Mouse (Mus musculus): ENCODE measurements around the gene Mettl4. TPM values are rescaled to one million over a fixed set of nuclear protein-coding genes. Genes with fewer than 3 reads are reported as not detected.
"Not testable (repeated sequence)": the region's sequence is repeated elsewhere in the genome, so short reads cannot be mapped to it uniquely, and the experiment has no call there.

Mettl4 gene
- 17.4 and 18.6 TPM in 2 replicates for polyA plus RNA-seq (2015; fragmentation: Nextera tagmentation; extraction: Ambion mirVana)

DNA sequence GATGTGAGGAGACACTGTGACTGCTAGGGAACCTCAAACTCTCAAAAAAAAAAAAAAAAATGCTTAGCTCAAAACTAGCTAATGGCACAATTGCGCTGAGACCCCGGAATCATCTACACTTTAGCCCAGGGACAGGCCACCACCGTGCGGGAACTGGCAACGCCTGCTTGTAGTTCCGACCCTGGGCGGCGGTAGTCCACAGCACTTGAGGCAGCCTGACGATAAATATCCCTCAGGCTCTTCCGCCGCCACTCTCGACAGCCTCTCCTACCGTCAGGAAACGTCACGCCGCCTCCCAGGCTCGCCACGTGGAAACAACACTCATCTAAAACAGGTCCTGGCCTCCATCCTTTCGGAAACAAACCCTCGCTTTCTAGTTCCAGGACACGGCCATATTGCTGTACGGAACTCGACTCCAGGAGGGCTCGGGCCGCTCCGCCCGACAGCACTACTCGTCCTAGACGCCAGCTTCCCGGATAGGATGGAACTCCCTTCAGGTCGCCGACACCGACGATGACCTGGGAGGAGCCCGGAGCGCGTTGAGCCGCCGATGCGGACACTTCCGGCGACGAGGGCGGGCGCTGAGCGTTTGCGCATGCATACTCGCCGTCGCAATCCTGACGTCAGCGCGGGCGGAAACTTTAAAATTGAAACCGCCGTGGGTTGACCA, at the start of gene Mettl4:
TSS of gene Mettl4 (minus strand) at position 554 of the 670 bp plus-strand sequence.
- ATAC-seq (ENCODE audit: insufficient read depth, low FRiP score, low read depth), result peak; percentile 99
- peak within 1 kb of the TSS; percentile 63 for H3K4me3 ChIP-seq (replicated peaks)
- H3K27me3 ChIP-seq (replicated peaks), result no peaks in the 10 kb centered on the region
- H3K4me2 ChIP-seq, result peak within 1 kb of the TSS; percentile 59
- H3K36me3 ChIP-seq, result no peaks in the 10 kb centered on the region
- no peaks in the 10 kb centered on the region for H3K9me3 ChIP-seq
- H3K9ac ChIP-seq, result peak within 1 kb of the TSS; percentile 82
- H3K27ac ChIP-seq, result peak within 1 kb of the TSS; percentile 96
- WGBS, result under 1% methylated on average over 56 of the region's 56 CpGs
- H3K4me1 ChIP-seq, result 0 out of 2 replicates have a peak, but pooled peaks cover 3% of the 10 kb centered on the region

DNA sequence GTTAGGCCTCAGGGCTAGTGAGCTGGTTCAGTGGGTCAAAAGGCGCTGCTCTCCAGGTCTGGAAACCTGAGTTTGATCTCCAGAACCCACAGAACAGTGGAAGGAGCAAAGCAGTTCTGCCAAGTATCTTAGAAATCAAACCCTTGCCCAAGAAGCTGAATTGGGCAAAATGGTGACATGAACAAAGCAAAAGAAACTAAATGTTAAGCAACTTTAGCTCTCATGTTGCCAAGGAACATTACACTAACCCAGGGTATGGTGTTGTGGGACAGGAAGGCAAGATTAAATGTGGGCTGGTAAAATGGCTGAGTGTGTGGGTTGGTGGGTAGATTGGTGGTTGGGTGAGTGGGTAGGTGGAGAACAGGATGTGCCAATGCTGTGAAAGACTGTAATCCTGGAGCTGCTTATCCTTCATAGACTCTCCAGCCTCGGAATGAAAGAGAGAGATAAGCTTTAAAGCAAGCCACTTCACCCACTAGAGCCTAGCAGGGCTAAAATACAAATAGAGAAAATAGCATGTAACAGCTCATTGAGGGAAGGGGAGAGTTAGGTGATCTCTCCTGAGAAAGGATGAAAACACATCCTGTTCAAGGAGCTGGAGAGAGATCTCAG, 29.2 kb upstream of the Mettl4 start:
- no peaks in the 10 kb centered on the region for H3K27me3 ChIP-seq (replicated peaks)
- no peaks in the 10 kb centered on the region for H3K9me3 ChIP-seq
- H3K9ac ChIP-seq, result no peak overlapping the region
- H3K4me3 ChIP-seq (replicated peaks), result no peak overlapping the region
- H3K36me3 ChIP-seq, result no peaks in the 10 kb centered on the region
- WGBS, result 75% methylated on average over 2 of the region's 2 CpGs
- H3K4me2 ChIP-seq, result no peak overlapping the region
- no peak for ATAC-seq (ENCODE audit: insufficient read depth, low FRiP score, low read depth)
- no peaks in the 10 kb centered on the region for H3K4me1 ChIP-seq
- H3K27ac ChIP-seq, result no peak overlapping the region

DNA sequence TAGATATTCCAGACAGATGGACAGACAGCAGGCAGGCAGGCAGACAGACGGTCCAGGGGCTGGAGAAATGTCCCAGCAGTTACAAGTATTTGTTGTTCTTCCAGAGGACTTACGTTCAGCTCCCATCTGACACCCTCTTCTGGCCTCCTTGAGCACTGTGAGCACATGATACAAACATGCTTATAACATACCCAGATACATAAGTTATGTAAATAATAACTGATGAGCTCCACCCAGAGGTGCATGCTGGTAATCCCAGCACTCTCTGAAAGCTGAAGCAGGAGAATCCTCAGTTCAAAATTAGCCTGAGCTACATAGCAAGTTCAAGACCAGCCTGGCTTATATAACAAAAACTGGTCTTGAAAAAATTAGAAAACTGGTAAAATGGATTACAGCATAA, 18.7 kb upstream of the Mettl4 start:
- 84% methylated on average over 2 of the region's 2 CpGs for WGBS
- Histone ChIP-seq H3K9ac (no peak overlapping the region), H3K4me2 (no peak overlapping the region), H3K36me3 (no peaks in the 10 kb centered on the region; the same call in 1 of the 2 replicates), H3K4me3 (replicated peaks) (no peak overlapping the region), H3K4me1 (no peaks in the 10 kb centered on the region), H3K9me3 (no peaks in the 10 kb centered on the region), H3K27ac (no peak overlapping the region), H3K27me3 (replicated peaks) (no peaks in the 10 kb centered on the region)
- no peak for ATAC-seq (ENCODE audit: insufficient read depth, low FRiP score, low read depth)

DNA sequence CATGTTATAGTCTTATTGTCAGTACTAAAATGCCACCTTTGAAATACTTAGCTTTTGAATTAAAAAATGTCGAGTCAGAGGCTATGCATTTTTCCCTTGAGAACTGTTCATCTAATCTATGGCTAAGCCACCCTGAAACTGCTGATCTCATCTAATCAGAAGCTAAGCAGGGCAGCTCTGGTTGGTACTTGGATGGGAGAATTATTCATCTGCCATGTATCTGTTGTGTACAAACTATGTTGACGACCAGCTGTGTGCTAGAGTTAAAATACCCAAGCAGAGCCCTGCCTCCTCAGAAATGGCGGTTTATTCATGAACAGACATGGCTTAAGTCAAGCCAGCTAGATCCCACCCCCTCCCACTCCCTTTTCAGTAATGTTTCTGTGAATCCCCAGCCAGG, 14.9 kb upstream of the Mettl4 start:
- WGBS, result 78% methylated on average over 3 of the region's 3 CpGs
- Histone ChIP-seq H3K36me3 (no peaks in the 10 kb centered on the region), H3K4me3 (replicated peaks) (no peak overlapping the region), H3K27ac (no peak overlapping the region), H3K4me2 (no peak overlapping the region), H3K9ac (no peak overlapping the region), H3K9me3 (no peaks in the 10 kb centered on the region), H3K27me3 (replicated peaks) (no peaks in the 10 kb centered on the region), H3K4me1 (no peaks in the 10 kb centered on the region)
- ATAC-seq (ENCODE audit: insufficient read depth, low FRiP score, low read depth), result no peak

DNA sequence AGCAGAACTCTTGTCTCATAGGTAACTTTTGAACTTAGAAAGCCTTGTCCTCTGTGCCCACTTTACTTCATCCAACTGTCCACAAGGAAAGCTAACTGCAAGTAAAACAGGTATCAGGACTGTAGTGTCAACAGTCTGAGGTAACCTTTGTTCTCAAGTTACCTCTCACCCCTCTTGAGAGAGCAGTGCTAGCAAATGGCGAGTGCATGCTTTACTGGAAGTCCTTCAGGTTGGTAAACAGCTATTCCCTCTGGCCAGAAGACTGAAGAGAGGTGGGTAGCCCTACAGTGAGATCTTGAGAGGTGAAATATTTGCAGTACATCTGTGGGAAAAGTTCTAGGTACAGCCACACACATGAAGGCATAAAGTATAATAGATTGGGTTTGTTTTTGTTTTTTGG, 14.2 kb upstream of the Mettl4 start:
- H3K9ac ChIP-seq, result no peak overlapping the region
- H3K9me3 ChIP-seq, result no peaks in the 10 kb centered on the region
- ATAC-seq (ENCODE audit: insufficient read depth, low FRiP score, low read depth), result no peak
- no peak overlapping the region for H3K27ac ChIP-seq
- no peaks in the 10 kb centered on the region for H3K36me3 ChIP-seq
- no peaks in the 10 kb centered on the region for H3K4me1 ChIP-seq
- H3K4me3 ChIP-seq (replicated peaks), result no peak overlapping the region
- H3K4me2 ChIP-seq, result no peak overlapping the region
- H3K27me3 ChIP-seq (replicated peaks), result no peaks in the 10 kb centered on the region
- WGBS, result 83% methylated on average over 1 of the region's 1 CpGs

DNA sequence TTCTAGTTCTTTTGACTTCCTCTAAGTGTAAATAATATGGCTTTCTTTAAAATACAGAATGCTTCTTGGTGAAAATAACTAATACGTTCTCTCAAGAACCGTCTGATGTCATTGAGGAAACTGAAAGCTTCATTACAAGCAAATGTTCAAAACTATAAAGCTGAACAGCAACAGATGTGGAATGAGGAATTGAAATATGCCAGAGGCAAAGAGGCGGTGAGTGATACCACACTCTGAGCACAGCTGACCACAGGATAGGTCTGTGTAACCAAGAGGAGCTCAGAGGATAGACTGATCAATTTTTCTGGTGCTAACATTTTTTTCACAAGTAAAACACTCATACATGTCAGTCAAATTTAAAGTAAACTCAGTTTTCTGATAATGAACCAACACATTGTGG, 12.6 kb upstream of the Mettl4 start:
- ATAC-seq (ENCODE audit: insufficient read depth, low FRiP score, low read depth), result no peak
- Histone ChIP-seq H3K4me3 (replicated peaks) (no peak overlapping the region), H3K9me3 (no peaks in the 10 kb centered on the region), H3K27ac (no peak overlapping the region), H3K36me3 (no peaks in the 10 kb centered on the region), H3K27me3 (replicated peaks) (no peaks in the 10 kb centered on the region), H3K4me1 (no peaks in the 10 kb centered on the region), H3K4me2 (no peak overlapping the region), H3K9ac (no peak overlapping the region)
- 93% methylated on average over 3 of the region's 3 CpGs for WGBS

DNA sequence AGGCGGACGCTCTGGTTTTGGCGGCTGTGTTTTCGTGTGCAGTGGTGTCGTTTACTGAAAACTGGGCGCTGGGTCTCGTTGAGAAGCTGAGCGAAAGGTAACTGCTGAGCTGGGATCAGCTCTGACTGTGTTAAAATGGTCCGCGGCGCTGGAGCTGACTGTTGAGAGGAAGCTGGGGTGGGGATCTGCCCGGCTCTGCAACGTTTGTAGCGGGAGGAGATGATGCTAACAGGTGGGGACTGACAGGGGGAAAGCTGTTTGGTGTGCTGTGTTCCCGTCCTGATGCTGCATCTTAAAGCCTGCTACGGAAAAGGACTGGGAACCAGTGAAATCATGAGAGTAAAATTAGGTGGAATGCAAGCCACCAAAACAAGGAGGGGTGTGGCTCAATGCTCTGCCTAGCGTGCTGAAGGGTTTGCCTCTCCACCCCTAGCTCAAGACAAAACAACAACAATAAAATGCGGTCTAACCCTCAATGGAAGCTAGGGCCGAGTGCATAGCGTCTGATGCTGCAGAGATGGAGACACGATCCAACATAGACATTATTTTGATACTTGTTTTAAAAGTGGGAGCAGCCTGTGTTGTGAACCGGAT, 414 bp upstream of the Mettl4 start:
- 2% methylated on average over 22 of the region's 22 CpGs for WGBS
- Histone ChIP-seq H3K27ac (peak overlapping the region; percentile 96; the same call in 1 of the 2 replicates), H3K27me3 (replicated peaks) (no peaks in the 10 kb centered on the region), H3K4me2 (peak overlapping the region; percentile 59), H3K36me3 (no peaks in the 10 kb centered on the region), H3K4me3 (replicated peaks) (peak overlapping the region; percentile 63), H3K9ac (peak overlapping the region; percentile 29), H3K4me1 (0 out of 2 replicates have a peak, but pooled peaks cover 3% of the 10 kb centered on the region), H3K9me3 (no peaks in the 10 kb centered on the region)
- ATAC-seq (ENCODE audit: insufficient read depth, low FRiP score, low read depth), result peak; percentile 40

DNA sequence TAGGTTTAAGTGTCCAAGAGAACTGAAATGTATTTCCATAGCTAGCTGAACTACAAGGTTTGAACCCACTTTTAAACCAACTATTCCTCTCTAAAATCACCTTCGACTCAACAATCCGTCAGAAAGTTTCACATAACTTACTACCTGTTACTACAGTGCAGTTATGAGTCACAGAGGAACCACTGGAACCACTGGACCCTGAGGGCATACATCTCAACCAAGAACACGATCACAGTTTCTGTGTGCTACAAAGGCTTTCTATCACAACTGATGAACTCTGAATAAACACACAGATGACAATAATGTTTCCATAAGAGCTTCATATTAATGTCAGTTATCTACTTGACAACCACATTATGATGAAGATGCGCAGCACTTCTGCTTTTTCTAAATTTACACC, 11.6 kb downstream of the Mettl4 start:
- Histone ChIP-seq H3K9ac (no peak overlapping the region), H3K4me3 (replicated peaks) (no peak overlapping the region), H3K27ac (no peak overlapping the region), H3K9me3 (no peaks in the 10 kb centered on the region), H3K27me3 (replicated peaks) (no peaks in the 10 kb centered on the region), H3K36me3 (no peaks in the 10 kb centered on the region), H3K4me1 (no peaks in the 10 kb centered on the region), H3K4me2 (no peak overlapping the region)
- ATAC-seq (ENCODE audit: insufficient read depth, low FRiP score, low read depth), result no peak
- WGBS, result 88% methylated on average over 4 of the region's 4 CpGs

DNA sequence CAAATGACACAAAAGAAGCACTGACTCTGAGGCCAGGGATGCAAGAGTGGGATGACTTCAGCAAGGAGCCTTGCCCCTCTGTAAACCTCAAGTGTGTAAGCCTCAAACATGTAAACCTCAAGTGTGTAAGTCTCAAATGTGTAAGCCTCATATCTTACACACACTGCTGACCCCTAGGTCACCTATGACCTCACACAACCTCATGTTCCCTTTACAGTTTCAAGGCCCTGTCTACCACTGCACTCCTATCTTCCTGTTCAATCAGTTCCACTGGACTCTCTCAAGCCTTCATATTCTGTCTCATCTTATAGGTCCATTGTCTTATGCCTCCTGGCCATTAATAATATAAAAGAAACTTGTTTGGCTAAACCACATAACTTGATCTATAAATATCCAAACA, 13.9 kb downstream of the Mettl4 start:
- Histone ChIP-seq H3K27ac (no peak overlapping the region), H3K9me3 (no peaks in the 10 kb centered on the region), H3K4me2 (no peak overlapping the region), H3K36me3 (no peaks in the 10 kb centered on the region), H3K27me3 (replicated peaks) (no peaks in the 10 kb centered on the region), H3K9ac (no peak overlapping the region), H3K4me3 (replicated peaks) (no peak overlapping the region), H3K4me1 (no peaks in the 10 kb centered on the region)
- ATAC-seq (ENCODE audit: insufficient read depth, low FRiP score, low read depth), result no peak

DNA sequence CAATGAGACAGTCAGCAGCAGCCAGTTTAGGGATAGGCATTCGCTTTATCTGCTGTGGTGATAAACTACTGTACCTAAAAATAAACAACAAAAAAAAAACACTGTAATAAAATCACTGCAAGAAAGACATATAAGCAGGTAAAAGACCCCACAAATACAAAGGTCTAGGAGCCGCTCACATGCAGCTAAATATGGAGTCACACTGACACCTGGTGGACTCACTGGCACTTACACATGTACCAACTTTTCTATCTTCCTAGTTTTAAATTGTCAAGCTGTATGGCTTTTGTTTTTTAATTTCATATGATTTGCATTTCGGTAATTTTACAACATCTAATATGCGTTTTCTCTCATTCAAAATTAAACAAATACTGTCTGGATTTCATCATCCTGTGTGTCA, 14.4 kb downstream of the Mettl4 start:
- Histone ChIP-seq H3K36me3 (no peaks in the 10 kb centered on the region), H3K27ac (no peak overlapping the region), H3K4me3 (replicated peaks) (no peak overlapping the region), H3K4me1 (no peaks in the 10 kb centered on the region), H3K9me3 (no peaks in the 10 kb centered on the region), H3K9ac (no peak overlapping the region), H3K27me3 (replicated peaks) (no peaks in the 10 kb centered on the region), H3K4me2 (no peak overlapping the region)
- WGBS, result 68% methylated on average over 4 of the region's 4 CpGs
- ATAC-seq (ENCODE audit: insufficient read depth, low FRiP score, low read depth), result no peak

DNA sequence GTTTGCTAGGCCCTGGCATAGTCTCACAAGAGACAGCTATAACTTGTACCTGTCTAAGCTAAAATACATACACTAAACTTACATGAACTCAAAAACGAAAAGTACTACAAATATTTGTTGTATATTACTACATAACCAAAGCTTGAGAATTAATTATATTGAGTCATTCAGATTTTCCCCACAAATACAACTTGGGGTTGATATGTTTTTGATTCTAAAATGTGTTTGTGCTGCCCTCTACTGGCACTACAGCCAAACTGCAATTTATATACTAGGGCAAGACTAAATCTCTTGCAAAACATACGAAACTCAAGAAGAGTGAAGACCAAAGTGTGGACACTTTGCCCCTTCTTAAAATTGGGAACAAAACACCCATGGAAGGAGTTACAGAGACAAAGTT, 19.4 kb downstream of the Mettl4 start:
- H3K4me2 ChIP-seq; H3K27ac ChIP-seq; H3K36me3 ChIP-seq; H3K27me3 ChIP-seq (replicated peaks); H3K9ac ChIP-seq; ATAC-seq (ENCODE audit: insufficient read depth, low FRiP score, low read depth); H3K4me1 ChIP-seq; H3K9me3 ChIP-seq; H3K4me3 ChIP-seq (replicated peaks): not testable (repeated sequence)
- 23% methylated on average over 2 of the region's 2 CpGs for WGBS

DNA sequence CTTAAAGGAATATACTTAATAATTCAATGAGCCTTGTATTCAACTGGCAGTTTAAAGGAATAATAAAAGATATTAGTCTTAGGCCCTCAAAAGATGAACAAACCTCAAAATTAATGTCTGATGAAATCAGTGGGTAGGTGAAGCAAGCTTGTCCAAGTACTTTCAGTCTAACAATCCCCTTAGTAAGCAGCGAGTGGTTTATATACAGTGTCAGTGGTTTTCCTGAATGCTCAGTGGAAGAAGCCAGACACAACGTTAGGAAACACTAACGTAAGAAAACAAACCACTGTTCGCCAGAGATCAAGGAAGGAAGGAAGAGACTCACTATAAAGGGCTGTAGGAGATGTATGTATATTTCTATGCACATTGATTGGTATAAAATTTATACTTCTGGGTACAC, 23.1 kb downstream of the Mettl4 start:
- no peaks in the 10 kb centered on the region for H3K36me3 ChIP-seq
- H3K4me3 ChIP-seq (replicated peaks), result no peak overlapping the region
- H3K4me2 ChIP-seq, result no peak overlapping the region
- H3K9me3 ChIP-seq, result no peaks in the 10 kb centered on the region
- no peak for ATAC-seq (ENCODE audit: insufficient read depth, low FRiP score, low read depth)
- H3K27me3 ChIP-seq (replicated peaks), result no peaks in the 10 kb centered on the region
- WGBS, result 82% methylated on average over 4 of the region's 4 CpGs
- H3K27ac ChIP-seq, result no peak overlapping the region
- no peaks in the 10 kb centered on the region for H3K4me1 ChIP-seq
- no peak overlapping the region for H3K9ac ChIP-seq
